Comparison of ENCODE assay signal across 9 mouse cellular contexts in genomic region chr14:33303348-33303819, GRCm38 (mm10).
DNase-seq lines count a peak whose midpoint lies in the region; ATAC-seq lines count a peak whose summit lies in the region.
"Had no signal": no experiment of that assay in that cellular context is flagged by ENCODE, and none has a peak within 500 bp of the region (broad histone marks: within the 10 kb centered on the region; RNA-seq: fewer than 3 reads in every experiment).

No protein-coding gene starts in this region.

- peak; percentile 17 for DNase-seq in T-cell, adult 2 months (ENCODE audit: low spot score)
- peak; percentile 46 for DNase-seq in cerebellum, adult 11-12 months
- DNase-seq in layer of hippocampus, postnatal 14 days (ENCODE audit: low spot score in 2 of 2): peak; percentile 83 to 91
- DNase-seq in lung, postnatal 25 days (ENCODE audit: low spot score): peak; percentile 77
- DNase-seq in retina, postnatal 1 day: peak; percentile 89
- DNase-seq in urinary bladder, postnatal 36 days (ENCODE audit: low spot score in 2 of 2): peak; percentile 67 to 74

- H3K27ac ChIP-seq in forebrain, embryonic 15.5 days (replicated peaks): no peak overlapping the region
- H3K27ac ChIP-seq in hindbrain, embryonic 16.5 days (ENCODE audit: low read depth, low read length): no peak overlapping the region

- H3K9me3 ChIP-seq in forebrain, embryonic 15.5 days: no peaks in the 10 kb centered on the region
- no peaks in the 10 kb centered on the region for H3K9me3 ChIP-seq in hindbrain, embryonic 16.5 days (ENCODE audit: control insufficient read depth, low read length)
- H3K9me3 ChIP-seq: megakaryocyte, embryonic 14.5 days had no signal

- no peak overlapping the region for H3K9ac ChIP-seq in forebrain, embryonic 15.5 days (replicated peaks)
- no peak overlapping the region for H3K9ac ChIP-seq in hindbrain, embryonic 16.5 days (ENCODE audit: low read depth, low read length)

- H3K36me3 ChIP-seq in forebrain, embryonic 15.5 days: no peaks in the 10 kb centered on the region
- H3K36me3 ChIP-seq in hindbrain, embryonic 16.5 days (ENCODE audit: control insufficient read depth, insufficient read depth, low read length): no peaks in the 10 kb centered on the region

- no peaks in the 10 kb centered on the region; the same call in 1 of the 2 replicates for H3K4me1 ChIP-seq in forebrain, embryonic 15.5 days
- H3K4me1 ChIP-seq in hindbrain, embryonic 16.5 days (ENCODE audit: control insufficient read depth, insufficient read depth, low read depth, low read length): no peaks in the 10 kb centered on the region

- 24% methylated on average over 9 of the region's 9 CpGs for whole genome bisulfite sequencing in forebrain, embryonic 15.5 days
- 31% methylated on average over 9 of the region's 9 CpGs for WGBS in hindbrain, embryonic 16.5 days

- H3K4me2 ChIP-seq in forebrain, embryonic 15.5 days (replicated peaks): no peak overlapping the region
- no peak overlapping the region for H3K4me2 ChIP-seq in hindbrain, embryonic 16.5 days (ENCODE audit: low read length)

- H3K27me3 ChIP-seq in forebrain, embryonic 15.5 days: no peaks in the 10 kb centered on the region
- no peaks in the 10 kb centered on the region for H3K27me3 ChIP-seq in hindbrain, embryonic 16.5 days (replicated peaks; ENCODE audit: control insufficient read depth, insufficient read depth, low read length)

- ATAC-seq in forebrain, embryonic 15.5 days (replicated peaks): peak; percentile 87
- peak; percentile 70 for ATAC-seq in hindbrain, embryonic 16.5 days

- H3K4me3 ChIP-seq in forebrain, embryonic 15.5 days: no peak overlapping the region
- H3K4me3 ChIP-seq in hindbrain, embryonic 16.5 days (ENCODE audit: low read length): no peak overlapping the region
- H3K4me3 ChIP-seq: megakaryocyte, embryonic 14.5 days had no signal

Comparison
In these comparisons a context has a peak if more than half of its experiments do, and no peak if none do; other contexts are left out.
1. DNase-seq: peak in every context shown above with its lines; median percentile 89 in retina, postnatal 1 day; 87 in layer of hippocampus, postnatal 14 days; 77 in lung, postnatal 25 days; 70 in urinary bladder, postnatal 36 days; 46 in cerebellum, adult 11-12 months; 17 in T-cell, adult 2 months.